Mouse (Mus musculus): Measurements from ENCODE around the gene Adck1. TPM values are rescaled to one million over a fixed set of nuclear protein-coding genes. Genes with fewer than 3 reads are reported as not detected.
"Not testable (repeated sequence)": the region's sequence is repeated elsewhere in the genome, so short reads cannot be mapped to it uniquely, and the experiment has no call there.

Adck1 gene
- 10 to 100 TPM; 32.7 to 35.0 TPM for total RNA-seq (2021)
- long read RNA-seq, experiment 1, transcript Adck1-201 (11 exons, 2,158 nt) = major isoform, 16 of 63 reads
- long read RNA-seq, experiment 1, transcript Adck1-202 (11 exons, 2,199 nt) = minor isoform, 9 of 63 reads
- long read RNA-seq, experiment 1, transcript Adck1-204 (11 exons, 2,253 nt) = minor isoform, 13 of 63 reads
- long read RNA-seq, experiment 1, partial matches to known transcripts = 5 of 63 reads
- long read RNA-seq, experiment 1, other reads (novel, unspliced or antisense) = 19 of 63 reads
- long read RNA-seq, experiment 2, transcript Adck1-204 (11 exons, 2,253 nt) = minor isoform, 13 of 58 reads
- long read RNA-seq, experiment 2, transcript Adck1-201 (11 exons, 2,158 nt) = major isoform, 16 of 58 reads
- long read RNA-seq, experiment 2, transcript Adck1-202 (11 exons, 2,199 nt) = minor isoform, 7 of 58 reads
- long read RNA-seq, experiment 2, partial matches to known transcripts = 9 of 58 reads
- long read RNA-seq, experiment 2, other reads (novel, unspliced or antisense) = 13 of 58 reads

GRCm38 (mm10) chr12:88360441-88361119 is at the start of gene Adck1:
Gene Adck1 (plus strand): TSS chr12:88360554.
- Histone ChIP-seq H3K4me3 (peak within 1 kb of the TSS; percentile 59), H3K27ac (peak within 1 kb of the TSS; percentile 78)
- intact Hi-C loops (cut with DNase I) = no loop called here
- DNase-seq (ENCODE audit: extremely low spot score in 1 of 2, low spot score in 2 of 2) = peak; percentile 89 to 91
- no peak; the same call in 1 of the 2 replicates for TF ChIP-seq CTCF (IDR thresholded peaks at IDR 0.05)

GRCm38 (mm10) chr12:88314556-88314955 is 45.8 kb upstream of the Adck1 start:
- Histone ChIP-seq H3K27ac (no peak overlapping the region), H3K4me3 (no peak overlapping the region)
- intact Hi-C loops (cut with DNase I) = loop anchor here (5.0 kb wide), 1 partner anchor 277 kb away; no protein-coding TSS in a partner anchor
- DNase-seq (ENCODE audit: extremely low spot score in 1 of 2, low spot score in 2 of 2) = no peak
- no peak for TF ChIP-seq CTCF (IDR thresholded peaks at IDR 0.05)

- H3K27ac ChIP-seq; intact Hi-C loops (cut with DNase I); H3K4me3 ChIP-seq; DNase-seq (ENCODE audit: extremely low spot score in 1 of 2, low spot score in 2 of 2): not testable (repeated sequence)
Observed at GRCm38 (mm10) chr12:88323926-88324325, 36.4 kb upstream of the Adck1 start, which contains the start of gene Gm5039. Gene Gm5039 (minus strand): TSS chr12:88324026.

GRCm38 (mm10) chr12:88336662-88337413 is 23.5 kb upstream of the Adck1 start:
- H3K27ac ChIP-seq; DNase-seq (ENCODE audit: extremely low spot score in 1 of 2, low spot score in 2 of 2); intact Hi-C loops (cut with DNase I); H3K4me3 ChIP-seq: not testable (repeated sequence)

GRCm38 (mm10) chr12:88341286-88341685 is 19.1 kb upstream of the Adck1 start:
- H3K27ac ChIP-seq; DNase-seq (ENCODE audit: extremely low spot score in 1 of 2, low spot score in 2 of 2); intact Hi-C loops (cut with DNase I); H3K4me3 ChIP-seq: not testable (repeated sequence)

- Histone ChIP-seq H3K4me3 (no peak overlapping the region), H3K27ac (no peak overlapping the region)
- TF ChIP-seq CTCF (IDR thresholded peaks at IDR 0.05) = no peak
- intact Hi-C loops (cut with DNase I) = no loop called here
- DNase-seq (ENCODE audit: extremely low spot score in 1 of 2, low spot score in 2 of 2) = no peak
Observed at GRCm38 (mm10) chr12:88354182-88354702, 6.1 kb upstream of the Adck1 start.

- no peak for DNase-seq (ENCODE audit: extremely low spot score in 1 of 2, low spot score in 2 of 2)
- no peak overlapping the region for H3K27ac ChIP-seq
- intact Hi-C loops (cut with DNase I) = no loop called here
- H3K4me3 ChIP-seq = peak overlapping the region; percentile 59
- TF ChIP-seq CTCF (IDR thresholded peaks at IDR 0.05) = no peak
Observed at GRCm38 (mm10) chr12:88361120-88361445, 729 bp downstream of the Adck1 start.

- intact Hi-C loops (cut with DNase I) = no loop called here
- Histone ChIP-seq H3K27ac (no peak overlapping the region), H3K4me3 (no peak overlapping the region)
- no peak for DNase-seq (ENCODE audit: extremely low spot score in 1 of 2, low spot score in 2 of 2)
- TF ChIP-seq CTCF (IDR thresholded peaks at IDR 0.05) = no peak
Observed at GRCm38 (mm10) chr12:88367673-88368072, 7.3 kb downstream of the Adck1 start.

GRCm38 (mm10) chr12:88368618-88369017 is 8.3 kb downstream of the Adck1 start:
- Histone ChIP-seq H3K4me3 (no peak overlapping the region), H3K27ac (no peak overlapping the region)
- no peak for DNase-seq (ENCODE audit: extremely low spot score in 1 of 2, low spot score in 2 of 2)
- TF ChIP-seq CTCF (IDR thresholded peaks at IDR 0.05) = no peak
- intact Hi-C loops (cut with DNase I) = no loop called here

GRCm38 (mm10) chr12:88369690-88370089 is 9.3 kb downstream of the Adck1 start:
- H3K4me3 ChIP-seq; H3K27ac ChIP-seq; DNase-seq (ENCODE audit: extremely low spot score in 1 of 2, low spot score in 2 of 2); intact Hi-C loops (cut with DNase I): not testable (repeated sequence)

GRCm38 (mm10) chr12:88370321-88370720 is 10.0 kb downstream of the Adck1 start:
- H3K4me3 ChIP-seq; H3K27ac ChIP-seq; DNase-seq (ENCODE audit: extremely low spot score in 1 of 2, low spot score in 2 of 2); intact Hi-C loops (cut with DNase I): not testable (repeated sequence)
- peak; percentile 36 for TF ChIP-seq CTCF (IDR thresholded peaks at IDR 0.05)

All from left cerebral cortex, adult 2 months (tissue).